Mouse (Mus musculus): Measurements from ENCODE around the gene Gpr161. TPM values are rescaled to one million over a fixed set of nuclear protein-coding genes. Genes with fewer than 3 reads are reported as not detected.

The Gpr161 gene
- polyA plus RNA-seq, 1 experiment from 2014 or later = 0.57 TPM

DNA sequence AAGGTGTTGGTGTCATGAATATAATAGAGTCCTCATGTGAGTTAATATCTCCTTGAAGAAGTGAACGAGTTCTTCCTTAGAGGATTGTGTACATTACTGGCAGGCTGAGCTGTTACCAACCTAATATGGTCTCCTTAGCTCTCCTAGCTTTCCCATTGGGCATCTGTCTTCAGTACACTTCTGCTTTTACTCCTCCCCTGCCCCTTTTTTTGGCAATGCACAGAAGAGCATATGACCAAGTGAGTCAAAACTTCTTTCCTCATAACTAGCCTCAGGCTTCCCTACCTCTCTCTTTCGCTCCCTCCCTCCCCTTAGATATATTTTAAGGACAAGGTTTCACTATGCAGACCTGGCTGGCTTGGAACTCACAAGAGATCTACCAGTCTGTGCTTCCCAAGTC lies 67.7 kb downstream of the Gpr161 start:
- ATAC-seq (ENCODE audit: low FRiP score, low TSS enrichment) (no peak), DNase-seq (ENCODE audit: low spot score) (no peak)
- no peaks in the 10 kb centered on the region for H3K4me1 ChIP-seq (replicated peaks; ENCODE audit: control insufficient read depth, insufficient read depth)
- TF ChIP-seq EP300 (optimal IDR thresholded peaks at IDR 0.05) (no peak), CTCF (IDR thresholded peaks at IDR 0.05; ENCODE audit: low read depth) (no peak)
- H3K9me3 ChIP-seq (ENCODE audit: control insufficient read depth, low read length) = no peaks in the 10 kb centered on the region
- no peak overlapping the region for H3K4me3 ChIP-seq (ENCODE audit: low read depth, low read length)
- H3K27me3 ChIP-seq (ENCODE audit: control insufficient read depth, insufficient read depth, low read length) = no peaks in the 10 kb centered on the region
- no peaks in the 10 kb centered on the region for H3K36me3 ChIP-seq (ENCODE audit: control insufficient read depth, insufficient read depth, low read length)
- no peak overlapping the region for H3K9ac ChIP-seq (ENCODE audit: low read length)
- 63% methylated on average over 2 of the region's 2 CpGs for WGBS
- no peak overlapping the region for H3K4me2 ChIP-seq (replicated peaks; ENCODE audit: low read depth)
- no peak overlapping the region for H3K27ac ChIP-seq (replicated peaks)

DNA sequence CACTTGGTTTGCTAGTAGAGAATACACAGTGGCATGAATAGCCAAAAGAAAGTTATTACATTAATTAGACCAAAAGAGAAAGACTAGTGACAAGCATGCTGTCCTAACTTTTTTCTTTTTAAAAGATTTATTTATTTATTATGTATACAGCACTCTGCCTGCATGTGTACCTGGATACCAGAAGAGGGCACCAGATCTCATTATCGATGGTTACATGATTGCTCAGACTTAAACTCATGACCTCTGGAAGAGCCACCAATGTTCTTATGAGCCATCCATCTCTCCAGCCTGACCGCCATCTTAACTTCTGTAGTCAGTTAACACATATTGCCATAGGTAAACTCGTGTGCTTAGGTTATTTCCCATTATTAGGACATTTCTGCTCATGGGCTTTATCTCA lies 69.5 kb downstream of the Gpr161 start:
- H3K4me3 ChIP-seq (ENCODE audit: low read depth, low read length) = no peak overlapping the region
- no peaks in the 10 kb centered on the region for H3K4me1 ChIP-seq (replicated peaks; ENCODE audit: control insufficient read depth, insufficient read depth)
- TF ChIP-seq EP300 (optimal IDR thresholded peaks at IDR 0.05) = no peak
- peak; percentile 28 for TF ChIP-seq CTCF (IDR thresholded peaks at IDR 0.05; ENCODE audit: low read depth)
- no peaks in the 10 kb centered on the region for H3K9me3 ChIP-seq (ENCODE audit: control insufficient read depth, low read length)
- no peak overlapping the region for H3K9ac ChIP-seq (ENCODE audit: low read length)
- H3K36me3 ChIP-seq (ENCODE audit: control insufficient read depth, insufficient read depth, low read length) = no peaks in the 10 kb centered on the region
- no peaks in the 10 kb centered on the region for H3K27me3 ChIP-seq (ENCODE audit: control insufficient read depth, insufficient read depth, low read length)
- H3K4me2 ChIP-seq (replicated peaks; ENCODE audit: low read depth) = no peak overlapping the region
- H3K27ac ChIP-seq (replicated peaks) = no peak overlapping the region
- WGBS = 95% methylated on average over 3 of the region's 3 CpGs
- ATAC-seq (ENCODE audit: low FRiP score, low TSS enrichment) (no peak), DNase-seq (ENCODE audit: low spot score) (no peak)

DNA sequence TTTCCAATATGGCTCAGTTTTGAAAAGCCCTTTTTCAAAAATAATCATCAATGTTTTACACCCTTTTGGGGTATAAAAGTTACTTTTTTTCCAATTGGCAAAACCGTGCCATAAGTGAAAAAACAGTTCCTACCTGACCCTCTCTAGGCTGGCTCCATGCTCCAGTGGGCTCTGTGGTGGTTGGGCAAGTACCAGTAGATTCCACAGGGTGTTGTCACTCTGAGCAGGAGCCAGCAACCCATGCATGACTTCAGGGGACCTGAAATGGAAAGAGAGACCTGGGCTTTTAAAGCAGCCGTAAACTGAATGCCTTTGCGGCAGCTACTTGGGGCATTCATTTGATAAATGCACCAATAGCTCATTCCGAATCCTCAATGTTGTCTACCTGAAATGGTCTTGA lies 75.4 kb downstream of the Gpr161 start:
- H3K9ac ChIP-seq (ENCODE audit: low read length) = no peak overlapping the region
- no peaks in the 10 kb centered on the region for H3K27me3 ChIP-seq (ENCODE audit: control insufficient read depth, insufficient read depth, low read length)
- no peak overlapping the region for H3K4me3 ChIP-seq (ENCODE audit: low read depth, low read length)
- H3K27ac ChIP-seq (replicated peaks) = no peak overlapping the region
- DNase-seq (ENCODE audit: low spot score) = no peak
- WGBS = 94% methylated on average over 4 of the region's 4 CpGs
- TF ChIP-seq EP300 (optimal IDR thresholded peaks at IDR 0.05) (no peak), CTCF (IDR thresholded peaks at IDR 0.05; ENCODE audit: low read depth) (no peak)
- H3K4me2 ChIP-seq (replicated peaks; ENCODE audit: low read depth) = no peak overlapping the region
- ATAC-seq (ENCODE audit: low FRiP score, low TSS enrichment) = no peak
- H3K36me3 ChIP-seq (ENCODE audit: control insufficient read depth, insufficient read depth, low read length) = no peaks in the 10 kb centered on the region
- H3K4me1 ChIP-seq (replicated peaks; ENCODE audit: control insufficient read depth, insufficient read depth) = no peaks in the 10 kb centered on the region
- H3K9me3 ChIP-seq (ENCODE audit: control insufficient read depth, low read length) = no peaks in the 10 kb centered on the region

DNA sequence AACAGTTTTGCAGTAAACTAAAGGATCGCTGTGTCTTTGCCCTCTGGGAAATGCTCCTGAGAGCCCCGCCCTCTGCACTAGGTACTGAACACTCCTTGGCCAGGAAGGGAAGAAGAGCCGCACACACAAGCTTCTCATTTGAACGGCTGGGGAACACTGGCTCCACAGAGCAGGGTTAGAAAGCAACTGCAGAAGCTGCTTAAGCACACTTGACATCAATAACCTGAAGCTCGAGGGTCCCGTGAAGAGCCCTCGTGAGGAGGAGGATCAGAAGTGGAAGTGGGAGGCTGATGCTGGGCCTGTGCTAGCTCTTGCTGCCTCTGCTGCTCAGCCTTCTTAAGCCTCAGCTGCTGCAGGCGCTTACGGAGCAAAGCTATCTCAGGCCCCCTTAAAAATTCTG lies 78.2 kb downstream of the Gpr161 start:
- Histone ChIP-seq H3K27me3 (ENCODE audit: control insufficient read depth, insufficient read depth, low read length) (no peaks in the 10 kb centered on the region), H3K4me1 (replicated peaks; ENCODE audit: control insufficient read depth, insufficient read depth) (no peaks in the 10 kb centered on the region), H3K9me3 (ENCODE audit: control insufficient read depth, low read length) (no peaks in the 10 kb centered on the region), H3K4me3 (ENCODE audit: low read depth, low read length) (no peak overlapping the region), H3K27ac (replicated peaks) (no peak overlapping the region), H3K36me3 (ENCODE audit: control insufficient read depth, insufficient read depth, low read length) (no peaks in the 10 kb centered on the region), H3K9ac (ENCODE audit: low read length) (no peak overlapping the region), H3K4me2 (replicated peaks; ENCODE audit: low read depth) (no peak overlapping the region)
- no peak for ATAC-seq (ENCODE audit: low FRiP score, low TSS enrichment)
- WGBS = 65% methylated on average over 9 of the region's 9 CpGs
- no peak for DNase-seq (ENCODE audit: low spot score)
- TF ChIP-seq CTCF (IDR thresholded peaks at IDR 0.05; ENCODE audit: low read depth) (no peak), EP300 (optimal IDR thresholded peaks at IDR 0.05) (no peak)

Other genes starting within 250 kb of the Gpr161 start
- not detected in 2 replicates for gene Tbx19, start 135.0 kb upstream of the Gpr161 start, polyA plus RNA-seq (2015; fragmentation: Nextera tagmentation; extraction: Ambion mirVana)
- gene Sft2d2, start 101.4 kb upstream of the Gpr161 start, polyA plus RNA-seq (2015; fragmentation: Nextera tagmentation; extraction: Ambion mirVana) = 19.8 and 21.6 TPM in 2 replicates
- 53.8 and 56.7 TPM in 2 replicates for gene Tiprl, start 58.8 kb upstream of the Gpr161 start, polyA plus RNA-seq (2015; fragmentation: Nextera tagmentation; extraction: Ambion mirVana)
- 9.4 and 9.6 TPM in 2 replicates for gene Dcaf6, start 164.7 kb downstream of the Gpr161 start, polyA plus RNA-seq (2015; fragmentation: Nextera tagmentation; extraction: Ambion mirVana)
- gene Mpc2, start 164.8 kb downstream of the Gpr161 start, polyA plus RNA-seq (2015; fragmentation: Nextera tagmentation; extraction: Ambion mirVana) = 218 and 228 TPM in 2 replicates
- gene Adcy10, start 189.4 kb downstream of the Gpr161 start, polyA plus RNA-seq (2015; fragmentation: Nextera tagmentation; extraction: Ambion mirVana) = 0.02 TPM in 1 of 2 replicates, not detected in the other